Mouse (Mus musculus) MEL-GATA-1-ER (cell line): Measurements from ENCODE around the gene Plcd1.

Source experiments
- DNase-seq: peaks from one replicate; pipeline ENCODE4 v3.0.0-alpha.2; 2012; ENCODE audit warnings: low read depth; ENCODE audit errors: extremely low read depth

Plcd1 gene

GRCm38 (mm10) chr9:119025832-119026331, 67.4 kb downstream of the Plcd1 start:
- no peak for DNase-seq

- DNase-seq = no peak
Measured at GRCm38 (mm10) chr9:119025263-119025662, 68.0 kb downstream of the Plcd1 start.

GRCm38 (mm10) chr9:119021731-119022130, 71.6 kb downstream of the Plcd1 start:
- DNase-seq = no peak
